Mouse (Mus musculus) kidney, adult 11 months (tissue): ENCODE data around the gene Pgam2.
"Not testable (repeated sequence)": the region's sequence is repeated elsewhere in the genome, so short reads cannot be mapped to it uniquely, and the experiment has no call there.

Source experiments
- DNase-seq: peaks from one replicate; pipeline ENCODE4 v3.0.0; 2022

Gene Pgam2

GRCm38 (mm10) chr11:5803551-5803981 is at the start of gene Pgam2:
Gene Pgam2 (minus strand): TSS chr11:5803733.
- peak; percentile 52 for DNase-seq

- DNase-seq = no peak
These were observed 48.8 kb upstream of the Pgam2 start for GRCm38 (mm10) chr11:5852314-5852713.

GRCm38 (mm10) chr11:5851021-5851736 is 47.6 kb upstream of the Pgam2 start:
- DNase-seq = no peak

- DNase-seq = no peak
These were observed 46.9 kb upstream of the Pgam2 start for GRCm38 (mm10) chr11:5850452-5850851.

DNA sequence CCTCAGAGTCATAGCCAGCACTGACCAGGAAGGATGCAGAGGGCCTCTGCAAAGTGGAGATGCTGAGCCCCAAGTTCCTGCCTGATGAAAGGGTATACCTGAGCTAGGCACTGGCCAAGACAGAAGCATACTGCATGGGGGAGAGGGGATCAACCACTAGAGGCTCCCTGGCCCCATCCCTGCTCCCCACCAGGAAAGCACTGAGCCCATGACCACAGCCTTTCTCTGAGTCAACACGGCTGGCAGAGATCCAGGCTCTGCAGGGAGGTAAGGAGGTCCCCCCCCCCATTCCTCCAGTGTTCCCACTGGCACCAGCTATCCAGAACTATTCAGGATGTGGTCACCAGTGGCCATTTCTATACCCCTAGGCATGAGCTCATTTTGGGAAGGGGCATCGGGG is 45.8 kb upstream of the Pgam2 start:
- no peak for DNase-seq

- DNase-seq = peak; percentile 52
These were observed 45.2 kb upstream of the Pgam2 start for GRCm38 (mm10) chr11:5848741-5849140.

DNA sequence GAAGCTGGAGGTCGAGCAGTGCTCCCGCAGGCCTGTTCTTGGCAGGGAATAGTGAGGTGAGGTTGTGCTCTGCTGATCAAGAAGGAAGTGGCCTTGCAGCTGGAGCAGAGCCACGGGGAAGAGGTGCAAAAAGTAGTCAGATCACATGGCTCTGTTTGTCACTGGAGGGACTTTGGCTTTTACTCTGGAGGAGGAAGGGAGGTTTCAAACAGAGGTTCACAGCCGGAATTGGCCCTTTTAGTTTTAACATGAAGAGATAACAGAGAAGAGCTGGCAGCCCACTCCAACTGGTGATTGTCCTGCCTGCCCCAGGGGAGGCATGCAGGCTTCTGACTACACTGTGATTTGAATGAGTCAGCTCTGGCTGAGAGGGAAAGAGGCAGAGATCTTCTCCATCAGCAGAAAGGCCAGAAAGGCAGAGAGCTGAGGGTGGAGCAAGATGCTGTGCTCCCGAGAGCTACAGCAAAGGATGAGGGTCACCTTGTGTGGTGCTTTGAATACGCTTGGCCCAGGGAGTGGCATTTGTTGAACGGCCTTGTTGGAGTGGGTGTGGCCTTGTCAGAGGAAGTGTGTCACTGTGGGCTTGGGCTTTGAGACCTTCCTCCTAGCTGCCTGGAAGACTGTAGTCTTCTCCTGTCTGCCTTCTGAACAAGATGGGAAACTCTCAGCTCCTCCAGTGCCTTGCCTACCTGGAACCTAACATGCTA is 43.3 kb upstream of the Pgam2 start:
- DNase-seq = peak; percentile 92

DNA sequence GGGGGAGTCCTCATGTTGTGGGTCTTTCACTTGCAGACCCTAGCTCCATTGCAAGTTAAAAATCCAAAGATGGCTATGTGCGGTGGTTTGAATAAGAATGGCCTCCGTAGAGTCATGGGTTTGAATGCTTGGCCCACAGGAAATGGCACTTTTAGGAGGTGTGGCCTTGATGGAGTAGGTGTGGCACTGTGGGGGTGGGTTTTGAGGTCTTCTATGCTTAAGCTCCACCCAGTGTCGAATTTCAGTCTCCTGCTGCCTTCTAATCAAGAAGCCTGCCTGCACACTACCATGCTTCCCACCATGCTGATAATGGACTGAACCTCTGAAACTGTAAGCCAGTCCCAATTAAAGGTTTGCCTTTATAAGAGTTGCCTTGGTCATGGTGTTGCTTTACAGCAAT is 39.6 kb upstream of the Pgam2 start:
- DNase-seq = no peak

- DNase-seq = no peak
These were observed 38.2 kb upstream of the Pgam2 start for GRCm38 (mm10) chr11:5841751-5842150.

- no peak for DNase-seq
These were observed 36.8 kb upstream of the Pgam2 start for GRCm38 (mm10) chr11:5840346-5840745.

- peak; percentile 96 for DNase-seq
These were observed 34.0 kb upstream of the Pgam2 start, which contains the start of gene Polm for GRCm38 (mm10) chr11:5837251-5838246. Gene Polm (minus strand): TSS chr11:5838016.

GRCm38 (mm10) chr11:5836126-5836525 is 32.6 kb upstream of the Pgam2 start:
- peak; percentile 42 for DNase-seq

DNA sequence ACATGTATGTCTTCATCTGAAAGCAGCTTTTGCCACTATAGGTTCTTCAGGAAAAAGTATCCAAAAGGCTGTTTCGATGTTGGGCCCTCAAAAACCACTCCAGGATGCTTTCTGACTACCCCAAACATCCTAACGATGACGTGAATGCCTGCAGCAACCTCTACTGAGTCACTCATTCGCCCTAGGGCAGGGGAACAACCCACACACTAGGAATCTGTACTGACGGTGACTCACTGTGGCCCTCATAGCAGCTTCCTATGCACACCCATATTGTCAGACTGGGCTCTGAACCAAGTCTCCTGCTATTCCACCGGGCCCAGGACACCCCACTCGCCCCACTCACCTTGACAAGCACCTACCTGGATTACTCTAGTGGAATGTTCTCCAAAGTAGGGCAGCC is 31.5 kb upstream of the Pgam2 start:
- no peak for DNase-seq

- no peak for DNase-seq
These were observed 31.0 kb upstream of the Pgam2 start for GRCm38 (mm10) chr11:5834506-5834905.

- no peak for DNase-seq
These were observed 25.8 kb upstream of the Pgam2 start for GRCm38 (mm10) chr11:5829327-5829726.

DNA sequence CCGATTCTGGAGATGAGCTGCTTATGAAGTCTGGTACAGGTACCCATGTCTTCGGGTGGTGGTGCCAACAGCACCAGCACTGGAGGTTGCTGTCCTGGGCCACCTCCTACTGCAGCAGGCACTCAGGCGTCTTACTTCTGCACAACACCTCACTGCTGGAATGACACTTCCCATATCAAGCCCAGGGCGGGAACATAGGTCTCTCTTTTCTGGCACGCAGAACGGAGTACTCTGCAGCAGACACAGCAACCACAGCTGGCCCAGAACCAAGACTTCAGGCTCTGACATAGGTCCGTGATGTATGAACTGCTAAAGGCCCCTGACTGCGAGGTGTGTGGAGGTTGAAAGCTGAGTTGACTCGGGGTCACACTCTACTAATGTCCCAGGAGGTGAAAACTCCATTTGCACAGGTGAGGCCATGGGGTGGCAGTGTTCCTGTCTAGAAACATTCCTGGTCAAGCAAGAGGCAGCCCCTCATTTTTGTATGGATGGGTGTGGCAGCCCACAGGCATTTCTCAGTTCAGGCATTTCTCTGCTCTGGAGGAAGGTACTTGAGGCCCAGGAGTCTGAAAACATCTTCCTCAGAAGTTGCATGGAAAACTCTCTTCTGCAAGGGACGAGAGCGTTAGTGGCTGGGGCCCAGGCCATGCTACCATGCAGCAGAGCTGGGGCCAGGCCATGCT is 25.1 kb upstream of the Pgam2 start:
- no peak for DNase-seq

- DNase-seq = no peak
These were observed 24.4 kb upstream of the Pgam2 start for GRCm38 (mm10) chr11:5827931-5828330.

DNA sequence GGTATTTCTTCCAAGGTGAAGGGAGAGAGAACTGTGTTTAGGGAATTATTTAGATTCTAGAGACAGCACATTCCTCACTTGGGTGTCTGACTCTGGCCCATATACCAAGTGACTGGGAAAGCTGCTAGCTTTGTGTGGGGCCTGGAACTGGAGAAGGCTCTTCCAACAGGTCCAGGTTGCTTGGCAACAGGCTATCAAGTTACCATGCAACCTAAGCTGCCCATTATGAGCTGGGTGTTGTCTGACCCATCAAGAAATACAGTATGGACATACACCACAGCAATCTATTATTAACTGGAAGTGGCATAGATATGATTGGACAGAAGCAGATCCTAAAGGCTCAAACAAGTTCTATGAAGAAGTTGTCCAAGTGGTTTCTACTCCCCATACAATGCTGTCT is 21.9 kb upstream of the Pgam2 start:
- no peak for DNase-seq

DNA sequence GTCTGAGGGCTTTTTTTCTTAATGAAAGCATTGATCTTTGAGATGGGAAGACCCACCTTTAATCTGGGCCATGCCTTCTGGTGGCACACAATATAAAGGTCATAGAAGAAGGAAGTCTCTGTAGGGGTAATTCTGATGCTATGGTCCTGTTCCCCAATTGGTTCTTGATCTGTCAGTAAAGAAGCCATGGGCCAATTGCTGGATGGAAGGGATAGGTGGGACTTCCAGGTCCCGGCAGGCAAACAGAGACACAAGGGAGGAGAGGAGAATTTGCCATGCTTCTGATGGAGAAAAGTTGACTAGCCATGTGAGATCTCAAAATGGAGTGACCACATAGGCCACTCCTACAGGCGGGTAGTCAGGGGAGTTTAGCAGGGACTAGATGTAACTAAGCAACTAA is 15.7 kb upstream of the Pgam2 start:
- no peak for DNase-seq

- no peak for DNase-seq
These were observed 9.8 kb upstream of the Pgam2 start for GRCm38 (mm10) chr11:5813381-5813780.

DNA sequence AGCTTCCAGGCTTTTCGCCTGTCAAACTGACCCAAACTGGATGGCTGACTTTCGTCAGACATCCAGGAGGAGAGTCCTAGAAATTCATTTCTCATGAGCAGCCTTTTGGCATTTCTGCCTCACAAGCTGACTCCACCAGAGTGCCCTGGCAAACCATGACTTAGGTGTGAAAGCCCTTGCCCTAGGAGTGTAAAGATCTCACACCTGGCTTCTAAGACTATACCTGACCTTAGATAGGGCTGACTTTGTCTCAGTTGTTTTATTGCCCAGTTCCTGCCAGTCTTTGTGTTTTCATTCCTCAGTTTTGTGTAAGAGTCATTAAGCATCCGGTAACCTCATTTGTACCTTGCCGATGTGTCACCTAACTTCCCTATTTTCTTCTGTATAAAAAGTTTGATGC is 6.0 kb upstream of the Pgam2 start:
- DNase-seq = not testable (repeated sequence)

DNA sequence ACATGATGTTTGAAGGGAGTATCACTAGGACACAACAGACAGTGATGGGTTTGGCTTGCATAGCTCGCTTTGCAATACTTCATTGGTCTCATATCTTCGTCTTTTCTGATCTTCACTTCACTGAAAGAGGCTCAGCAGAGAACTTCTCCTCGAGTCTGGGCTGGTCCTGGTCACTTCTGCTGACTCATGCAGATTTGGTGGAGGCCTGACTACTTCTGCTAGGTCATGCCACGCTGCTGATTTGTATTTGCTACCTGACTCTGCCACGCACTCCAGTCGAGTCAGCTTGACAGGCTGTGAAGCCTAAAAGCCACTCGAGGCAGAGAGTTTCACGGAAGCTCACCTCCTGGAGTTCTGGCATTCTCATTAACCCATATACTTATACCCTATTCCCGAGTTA is 4.4 kb upstream of the Pgam2 start:
- DNase-seq = no peak

GRCm38 (mm10) chr11:5805711-5806110 is 2.2 kb upstream of the Pgam2 start:
- no peak for DNase-seq
